In the genomic region with DNA sequence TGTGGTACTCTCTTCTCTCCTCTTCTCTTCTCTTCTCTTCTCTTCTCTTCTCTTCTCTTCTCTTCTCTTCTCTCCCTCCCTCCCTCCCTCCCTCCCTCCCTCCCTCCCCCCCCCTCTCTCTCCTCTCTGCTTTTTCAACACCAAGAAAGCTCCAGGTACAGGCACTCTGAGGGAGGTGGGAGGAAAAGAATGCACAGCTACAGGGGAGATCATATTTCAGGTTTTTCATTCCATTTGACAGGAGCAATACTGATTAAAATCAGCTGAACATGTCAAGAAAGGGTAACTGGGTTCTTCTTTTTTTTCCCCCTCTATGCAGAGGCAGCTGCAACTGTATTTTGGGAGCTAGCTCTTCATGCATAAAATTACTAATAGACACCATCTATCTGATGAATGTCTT, we compare ENCODE assay signal across 25 mouse cellular contexts.
"Had no signal": no experiment of that assay in that cellular context is flagged by ENCODE, and none has a peak within 500 bp of the region (broad histone marks: within the 10 kb centered on the region; RNA-seq: fewer than 3 reads in every experiment).

No protein-coding gene starts in this region.

- ATAC-seq: hindbrain, embryonic 16.5 days; inflammation-experienced regulatory T-cells, adult 6 months; intestine, embryonic 15.5 days; intestine, postnatal 0 days; liver, postnatal 0 days had no signal

- H3K4me3 ChIP-seq: gastrocnemius, adult 2 months; heart, embryonic 10.5 days; heart, embryonic 12.5 days; hindbrain, embryonic 10.5 days; hindbrain, embryonic 12.5 days; intestine, embryonic 15.5 days; layer of hippocampus, adult 2 months; left cerebral cortex, adult 2 months; liver, embryonic 13.5 days; liver, embryonic 15.5 days had no signal

- H3K27me3 ChIP-seq: heart, embryonic 12.5 days; hindbrain, embryonic 12.5 days; intestine, embryonic 15.5 days; liver, embryonic 13.5 days; liver, embryonic 15.5 days had no signal

- H3K36me3 ChIP-seq: heart, embryonic 10.5 days; heart, embryonic 12.5 days; hindbrain, embryonic 10.5 days; hindbrain, embryonic 12.5 days; intestine, embryonic 15.5 days; liver, embryonic 13.5 days; liver, embryonic 15.5 days had no signal

- H3K4me2 ChIP-seq: heart, embryonic 12.5 days; hindbrain, embryonic 12.5 days; hindbrain, embryonic 14.5 days; intestine, embryonic 15.5 days; liver, embryonic 11.5 days; liver, embryonic 13.5 days; liver, embryonic 15.5 days had no signal

- H3K27ac ChIP-seq: gastrocnemius, adult 2 months; heart, embryonic 10.5 days; hindbrain, embryonic 10.5 days; hindbrain, embryonic 12.5 days; hindbrain, embryonic 14.5 days; intestine, embryonic 15.5 days; layer of hippocampus, adult 2 months; left cerebral cortex, adult 2 months; liver, embryonic 13.5 days; liver, embryonic 15.5 days had no signal

- H3K9ac ChIP-seq: heart, embryonic 12.5 days; hindbrain, embryonic 12.5 days; hindbrain, embryonic 14.5 days; intestine, embryonic 15.5 days; liver, embryonic 13.5 days; liver, embryonic 15.5 days; liver, postnatal 0 days had no signal

- H3K9me3 ChIP-seq: heart, embryonic 10.5 days; heart, embryonic 12.5 days; hindbrain, embryonic 10.5 days; hindbrain, embryonic 12.5 days; intestine, embryonic 15.5 days; liver, embryonic 13.5 days; liver, embryonic 15.5 days had no signal

- H3K4me1 ChIP-seq: heart, embryonic 10.5 days; heart, embryonic 12.5 days; hindbrain, embryonic 10.5 days; hindbrain, embryonic 12.5 days; intestine, embryonic 15.5 days; liver, embryonic 13.5 days; liver, embryonic 15.5 days had no signal

- DNase-seq: gastrocnemius, adult 2 months; gastrocnemius, postnatal 10 days; gastrocnemius, postnatal 25 days; heart, adult 18-20 months; heart, postnatal 10 days; heart, postnatal 4 days; kidney, adult 8-10 months; kidney, postnatal 25 days; kidney, postnatal 4 days; liver; liver, embryonic 13.5 days; liver, postnatal 0 days had no signal
